Mouse (Mus musculus) liver, postnatal 0 days (tissue): ENCODE results near the gene Igf2bp3.

ENCODE experiments used
- CTCF ChIP-seq: sonication (generic); IDR thresholded peaks from 2 replicates; pipeline ENCODE4 v1.5.1; 2016; ENCODE audit warnings: antibody characterized with exemption, low read depth
- EP300 ChIP-seq: IDR thresholded peaks from 2 replicates; pipeline ENCODE4 v1.6.1; 2016; ENCODE audit warnings: antibody characterized with exemption, low read depth, mild to moderate bottlenecking

- no peak for TF ChIP-seq CTCF
- TF ChIP-seq EP300 = no peak
These were observed 41.5 kb downstream of the Igf2bp3 start for GRCm38 (mm10) chr6:49173265-49173664.
